Mouse (Mus musculus) MEL (cell line): ENCODE data around the gene Retreg2.

Experiments
- CTCF ChIP-seq, 3 experiments: IDR thresholded peaks in 2 of 3; conservative IDR thresholded peaks in 1 of 3; 2 replicates each; pipeline ENCODE4 v1.5.1; 2011 to 2012; ENCODE audit warnings: low read length in 3 of 3, low read depth in 2 of 3, mild to moderate bottlenecking in 2 of 3, improper control_type of control experiment in 1 of 3, inconsistent platforms in 1 of 3, mixed read lengths in 1 of 3, moderate library complexity in 1 of 3; ENCODE audit not compliant: control insufficient read depth in 1 of 3, insufficient read depth in 1 of 3, poor library complexity in 1 of 3, severe bottlenecking in 1 of 3
- ETS1 ChIP-seq: IDR thresholded peaks from 2 replicates; pipeline ENCODE4 v1.6.1; 2012; ENCODE audit warnings: low read depth, mild to moderate bottlenecking, inconsistent platforms, low read length, improper control_type of control experiment, moderate library complexity
- GABPA ChIP-seq: IDR thresholded peaks from 2 replicates; pipeline ENCODE4 v1.6.1; 2012; ENCODE audit warnings: low read depth, mild to moderate bottlenecking, inconsistent platforms, low read length, improper control_type of control experiment, moderate library complexity
- GATA1 ChIP-seq: IDR thresholded peaks from 2 replicates; pipeline ENCODE4 v1.6.1; 2011; ENCODE audit warnings: low read depth, low read length, improper control_type of control experiment
- POLR2A ChIP-seq, 2 experiments: IDR thresholded peaks; 2 replicates each; pipeline ENCODE4 v1.6.1; 2011 to 2012; ENCODE audit warnings: low read length in 2 of 2, mild to moderate bottlenecking in 2 of 2, control low read depth in 1 of 2, improper control_type of control experiment in 1 of 2, low read depth in 1 of 2, moderate library complexity in 1 of 2; ENCODE audit not compliant: control insufficient read depth in 1 of 2, insufficient read depth in 1 of 2, poor library complexity in 1 of 2
- TBP ChIP-seq: IDR thresholded peaks from 2 replicates; pipeline ENCODE4 v1.8.0; 2011; ENCODE audit warnings: low read depth, low read length, improper control_type of control experiment
- ZNF384 ChIP-seq: IDR thresholded peaks from 2 replicates; pipeline ENCODE4 v1.6.1; 2012; ENCODE audit warnings: low read depth, mild to moderate bottlenecking, inconsistent platforms, low read length, improper control_type of control experiment

GRCm38 (mm10) chr1:75147411-75148135, 5.0 kb downstream of the Retreg2 start:
- TF ChIP-seq ZNF384 (no peak), GABPA (no peak), GATA1 (no peak), ETS1 (no peak), POLR2A (IDR thresholded peaks at IDR 0.05; ENCODE audit: control insufficient read depth in 1 of 2, insufficient read depth in 1 of 2, low read depth in 1 of 2, low read length in 2 of 2, poor library complexity in 1 of 2) (no peak), CTCF (IDR thresholded peaks at IDR 0.05 in 2 of 3, conservative IDR thresholded peaks at IDR 0.05 in 1 of 3; ENCODE audit: control insufficient read depth in 1 of 3, insufficient read depth in 1 of 3, low read depth in 2 of 3, low read length in 3 of 3, poor library complexity in 1 of 3, severe bottlenecking in 1 of 3) (no peak), TBP (no peak)
